Mouse (Mus musculus): Measurements from ENCODE around the gene Dleu7. TPM values are rescaled to one million over a fixed set of nuclear protein-coding genes. Genes with fewer than 3 reads are reported as not detected.

The Dleu7 gene
- polyA plus RNA-seq, 1 experiment from 2014 or later: 1.4 TPM

DNA sequence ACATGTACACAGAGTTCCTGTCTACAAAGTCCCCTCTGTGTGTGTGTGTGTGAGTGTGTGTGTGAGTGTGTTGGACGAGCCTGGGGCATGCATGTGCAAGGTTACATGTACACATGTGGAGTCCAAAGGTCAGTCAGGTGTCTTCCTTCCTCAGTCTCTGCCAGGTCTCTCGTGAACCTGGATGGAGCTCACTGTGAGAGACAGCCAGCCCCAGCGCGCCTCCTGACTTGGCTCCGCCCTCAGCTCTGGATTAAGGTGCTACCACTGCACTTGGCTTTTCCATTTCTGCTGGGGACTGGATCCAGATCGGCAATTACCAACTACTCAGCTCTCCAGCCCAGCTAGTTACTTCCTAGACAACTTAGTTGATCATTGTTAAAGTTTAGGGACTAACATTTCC, 35.8 kb upstream of the Dleu7 start:
- H3K9me3 ChIP-seq (ENCODE audit: control insufficient read depth, low read length): no peaks in the 10 kb centered on the region
- H3K27me3 ChIP-seq (replicated peaks; ENCODE audit: control insufficient read depth, insufficient read depth, low read length): no peaks in the 10 kb centered on the region
- ATAC-seq (replicated peaks; ENCODE audit: low FRiP score, low TSS enrichment, low read depth) (no peak), DNase-seq (ENCODE audit: low spot score) (no peak)
- WGBS: 32% methylated on average over 6 of the region's 6 CpGs
- H3K27ac ChIP-seq (ENCODE audit: low read depth): no peak overlapping the region
- H3K4me3 ChIP-seq (ENCODE audit: low read depth, low read length): no peak overlapping the region
- no peak overlapping the region for H3K4me2 ChIP-seq (ENCODE audit: low read length)
- H3K36me3 ChIP-seq (ENCODE audit: control insufficient read depth, insufficient read depth, low read length): no peaks in the 10 kb centered on the region
- H3K9ac ChIP-seq (ENCODE audit: low read length): no peak overlapping the region
- H3K4me1 ChIP-seq (replicated peaks; ENCODE audit: control insufficient read depth, insufficient read depth, low read length): peaks cover 21% of the 10 kb centered on the region

DNA sequence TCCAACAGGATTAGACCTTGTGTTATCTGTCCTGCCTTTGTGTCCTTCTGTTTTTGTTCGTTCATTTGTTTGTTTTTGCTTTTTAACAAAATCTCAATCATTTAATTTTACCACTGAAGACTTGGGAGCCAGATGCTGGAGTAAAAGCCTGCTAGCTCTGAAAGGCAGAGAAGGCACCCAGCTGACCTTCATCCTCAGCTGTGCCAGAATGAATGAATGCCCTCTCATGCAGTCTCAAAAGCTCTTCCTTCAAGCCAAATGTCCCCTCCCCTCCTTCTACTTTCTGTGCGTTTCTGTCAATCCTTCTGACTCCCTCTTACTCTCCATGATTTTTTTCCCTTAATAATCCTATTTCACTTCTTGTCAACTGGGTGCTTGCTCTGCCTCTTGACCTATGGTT, 34.3 kb upstream of the Dleu7 start:
- Histone ChIP-seq H3K27ac (ENCODE audit: low read depth) (no peak overlapping the region), H3K9me3 (ENCODE audit: control insufficient read depth, low read length) (no peaks in the 10 kb centered on the region), H3K27me3 (replicated peaks; ENCODE audit: control insufficient read depth, insufficient read depth, low read length) (no peaks in the 10 kb centered on the region), H3K9ac (ENCODE audit: low read length) (no peak overlapping the region), H3K4me1 (replicated peaks; ENCODE audit: control insufficient read depth, insufficient read depth, low read length) (0 out of 2 replicates have a peak, but pooled peaks cover 10% of the 10 kb centered on the region), H3K36me3 (ENCODE audit: control insufficient read depth, insufficient read depth, low read length) (no peaks in the 10 kb centered on the region), H3K4me3 (ENCODE audit: low read depth, low read length) (no peak overlapping the region), H3K4me2 (ENCODE audit: low read length) (no peak overlapping the region)
- ATAC-seq (replicated peaks; ENCODE audit: low FRiP score, low TSS enrichment, low read depth): no peak
- WGBS: 30% methylated on average over 2 of the region's 2 CpGs
- no peak for DNase-seq (ENCODE audit: low spot score)

GRCm38 (mm10) chr14:62326026-62326425, 33.2 kb upstream of the Dleu7 start:
- no peak overlapping the region; the same call in 1 of the 2 replicates for H3K9ac ChIP-seq (ENCODE audit: low read length)

GRCm38 (mm10) chr14:62324943-62325342, 32.1 kb upstream of the Dleu7 start:
- no peak for ATAC-seq (replicated peaks; ENCODE audit: low FRiP score, low TSS enrichment, low read depth)

More at GRCm38 (mm10) chr14:62326026-62326425, 33.2 kb upstream of the Dleu7 start:
- H3K4me3 ChIP-seq (ENCODE audit: low read depth, low read length): no peak overlapping the region
- no peak overlapping the region for H3K4me2 ChIP-seq (ENCODE audit: low read length)
- H3K9me3 ChIP-seq (ENCODE audit: control insufficient read depth, low read length): no peaks in the 10 kb centered on the region
- H3K27me3 ChIP-seq (replicated peaks; ENCODE audit: control insufficient read depth, insufficient read depth, low read length): no peaks in the 10 kb centered on the region
- no peak for DNase-seq (ENCODE audit: low spot score)
- 0 out of 2 replicates have a peak, but pooled peaks cover 4% of the 10 kb centered on the region for H3K4me1 ChIP-seq (replicated peaks; ENCODE audit: control insufficient read depth, insufficient read depth, low read length)
- H3K36me3 ChIP-seq (ENCODE audit: control insufficient read depth, insufficient read depth, low read length): no peaks in the 10 kb centered on the region
- no peak overlapping the region for H3K27ac ChIP-seq (ENCODE audit: low read depth)
- 73% methylated on average over 3 of the region's 3 CpGs for WGBS
- no peak for ATAC-seq (replicated peaks; ENCODE audit: low FRiP score, low TSS enrichment, low read depth)

GRCm38 (mm10) chr14:62323457-62323856, 30.6 kb upstream of the Dleu7 start:
- no peak for DNase-seq (ENCODE audit: low spot score)
- Histone ChIP-seq H3K27me3 (replicated peaks; ENCODE audit: control insufficient read depth, insufficient read depth, low read length) (no peaks in the 10 kb centered on the region), H3K9me3 (ENCODE audit: control insufficient read depth, low read length) (no peaks in the 10 kb centered on the region), H3K4me3 (ENCODE audit: low read depth, low read length) (no peak overlapping the region), H3K4me1 (replicated peaks; ENCODE audit: control insufficient read depth, insufficient read depth, low read length) (0 out of 2 replicates have a peak, but pooled peaks cover 4% of the 10 kb centered on the region), H3K27ac (ENCODE audit: low read depth) (no peak overlapping the region), H3K4me2 (ENCODE audit: low read length) (no peak overlapping the region), H3K36me3 (ENCODE audit: control insufficient read depth, insufficient read depth, low read length) (no peaks in the 10 kb centered on the region), H3K9ac (ENCODE audit: low read length) (no peak overlapping the region)
- ATAC-seq (replicated peaks; ENCODE audit: low FRiP score, low TSS enrichment, low read depth): no peak
- 80% methylated on average over 5 of the region's 5 CpGs for WGBS

More at GRCm38 (mm10) chr14:62324943-62325342, 32.1 kb upstream of the Dleu7 start:
- H3K27me3 ChIP-seq (replicated peaks; ENCODE audit: control insufficient read depth, insufficient read depth, low read length): no peaks in the 10 kb centered on the region
- no peaks in the 10 kb centered on the region for H3K36me3 ChIP-seq (ENCODE audit: control insufficient read depth, insufficient read depth, low read length)
- WGBS: 93% methylated on average over 5 of the region's 5 CpGs
- no peak overlapping the region for H3K4me2 ChIP-seq (ENCODE audit: low read length)
- no peak overlapping the region for H3K27ac ChIP-seq (ENCODE audit: low read depth)
- H3K4me3 ChIP-seq (ENCODE audit: low read depth, low read length): no peak overlapping the region
- H3K4me1 ChIP-seq (replicated peaks; ENCODE audit: control insufficient read depth, insufficient read depth, low read length): 0 out of 2 replicates have a peak, but pooled peaks cover 4% of the 10 kb centered on the region
- H3K9ac ChIP-seq (ENCODE audit: low read length): no peak overlapping the region
- no peaks in the 10 kb centered on the region for H3K9me3 ChIP-seq (ENCODE audit: control insufficient read depth, low read length)
- no peak for DNase-seq (ENCODE audit: low spot score)

DNA sequence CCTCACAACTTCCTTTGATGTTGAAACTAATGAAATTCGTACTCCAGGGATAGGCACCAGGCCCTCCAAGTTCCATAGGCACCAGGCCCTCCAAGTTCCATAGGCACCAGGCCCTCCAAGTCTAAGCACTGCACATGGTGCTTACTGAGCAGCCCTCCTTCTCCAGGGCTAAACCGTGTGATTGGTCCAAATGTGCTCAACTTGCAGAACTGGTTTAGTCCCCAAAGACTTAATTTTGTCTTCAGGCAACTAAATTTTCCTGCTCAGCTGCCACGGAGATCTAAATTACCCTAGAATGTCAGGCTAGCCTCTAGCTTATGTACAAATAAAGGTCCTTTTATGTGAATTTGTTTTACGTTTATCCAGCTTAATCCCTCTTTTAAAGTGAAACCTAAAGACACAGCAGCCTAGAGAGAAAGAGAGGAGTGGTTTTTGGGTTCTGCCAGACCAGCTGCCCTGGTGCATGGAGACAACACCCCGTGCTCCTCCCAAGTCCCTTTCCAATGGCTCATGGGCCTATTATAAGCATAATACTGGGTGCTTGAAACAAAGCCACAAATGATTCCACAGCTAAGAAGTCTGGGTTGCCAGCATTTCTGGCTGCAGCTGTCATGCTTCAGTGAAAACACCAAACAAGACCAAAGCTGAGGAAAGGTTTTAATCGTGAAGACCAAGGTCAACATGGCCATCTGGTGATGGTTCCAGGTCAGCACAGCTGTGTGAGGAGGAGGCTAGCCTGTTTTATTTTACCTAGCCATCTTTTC, 29.9 kb upstream of the Dleu7 start:
- Histone ChIP-seq H3K4me3 (ENCODE audit: low read depth, low read length) (no peak overlapping the region), H3K4me2 (ENCODE audit: low read length) (no peak overlapping the region), H3K9me3 (ENCODE audit: control insufficient read depth, low read length) (no peaks in the 10 kb centered on the region), H3K27me3 (replicated peaks; ENCODE audit: control insufficient read depth, insufficient read depth, low read length) (no peaks in the 10 kb centered on the region), H3K27ac (ENCODE audit: low read depth) (no peak overlapping the region), H3K4me1 (replicated peaks; ENCODE audit: control insufficient read depth, insufficient read depth, low read length) (0 out of 2 replicates have a peak, but pooled peaks cover 4% of the 10 kb centered on the region), H3K9ac (ENCODE audit: low read length) (no peak overlapping the region), H3K36me3 (ENCODE audit: control insufficient read depth, insufficient read depth, low read length) (no peaks in the 10 kb centered on the region)
- no peak for DNase-seq (ENCODE audit: low spot score)
- no peak for ATAC-seq (replicated peaks; ENCODE audit: low FRiP score, low TSS enrichment, low read depth)
- 49% methylated on average over 6 of the region's 6 CpGs for WGBS

- H3K4me2 ChIP-seq (ENCODE audit: low read length): no peak overlapping the region
- 91% methylated on average over 1 of the region's 1 CpGs for WGBS
- ATAC-seq (replicated peaks; ENCODE audit: low FRiP score, low TSS enrichment, low read depth) (no peak), DNase-seq (ENCODE audit: low spot score) (no peak)
- no peaks in the 10 kb centered on the region for H3K36me3 ChIP-seq (ENCODE audit: control insufficient read depth, insufficient read depth, low read length)
- no peak overlapping the region for H3K9ac ChIP-seq (ENCODE audit: low read length)
- no peaks in the 10 kb centered on the region for H3K9me3 ChIP-seq (ENCODE audit: control insufficient read depth, low read length)
- no peaks in the 10 kb centered on the region for H3K4me1 ChIP-seq (replicated peaks; ENCODE audit: control insufficient read depth, insufficient read depth, low read length)
- H3K27me3 ChIP-seq (replicated peaks; ENCODE audit: control insufficient read depth, insufficient read depth, low read length): no peaks in the 10 kb centered on the region
- H3K4me3 ChIP-seq (ENCODE audit: low read depth, low read length): no peak overlapping the region
- no peak overlapping the region for H3K27ac ChIP-seq (ENCODE audit: low read depth)
These were observed 18.8 kb upstream of the Dleu7 start for GRCm38 (mm10) chr14:62311672-62312071.

DNA sequence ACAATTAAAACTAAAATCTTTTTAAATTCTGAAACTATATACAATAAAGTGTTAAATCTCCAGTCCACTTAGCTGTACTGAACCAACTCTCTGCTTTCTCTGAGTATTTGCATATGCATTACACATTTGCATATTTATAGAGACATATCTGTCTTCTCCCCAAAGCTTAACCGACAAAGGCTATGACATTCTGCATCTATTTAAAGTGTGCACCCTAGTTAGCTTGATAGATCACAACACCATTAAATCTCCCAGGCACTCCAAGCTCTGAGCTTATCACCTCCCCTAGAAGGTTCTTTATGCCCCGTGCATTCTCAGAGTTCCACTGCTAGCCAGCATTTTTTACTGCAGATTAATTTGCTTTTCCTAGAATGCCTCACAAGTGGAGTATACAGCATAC, 16.2 kb upstream of the Dleu7 start:
- Histone ChIP-seq H3K4me2 (ENCODE audit: low read length) (no peak overlapping the region), H3K27me3 (replicated peaks; ENCODE audit: control insufficient read depth, insufficient read depth, low read length) (no peaks in the 10 kb centered on the region), H3K9me3 (ENCODE audit: control insufficient read depth, low read length) (no peaks in the 10 kb centered on the region), H3K9ac (ENCODE audit: low read length) (no peak overlapping the region), H3K36me3 (ENCODE audit: control insufficient read depth, insufficient read depth, low read length) (no peaks in the 10 kb centered on the region), H3K4me1 (replicated peaks; ENCODE audit: control insufficient read depth, insufficient read depth, low read length) (no peaks in the 10 kb centered on the region), H3K4me3 (ENCODE audit: low read depth, low read length) (no peak overlapping the region), H3K27ac (ENCODE audit: low read depth) (no peak overlapping the region)
- 56% methylated on average over 2 of the region's 2 CpGs for WGBS
- DNase-seq (ENCODE audit: low spot score): no peak
- ATAC-seq (replicated peaks; ENCODE audit: low FRiP score, low TSS enrichment, low read depth): no peak

DNA sequence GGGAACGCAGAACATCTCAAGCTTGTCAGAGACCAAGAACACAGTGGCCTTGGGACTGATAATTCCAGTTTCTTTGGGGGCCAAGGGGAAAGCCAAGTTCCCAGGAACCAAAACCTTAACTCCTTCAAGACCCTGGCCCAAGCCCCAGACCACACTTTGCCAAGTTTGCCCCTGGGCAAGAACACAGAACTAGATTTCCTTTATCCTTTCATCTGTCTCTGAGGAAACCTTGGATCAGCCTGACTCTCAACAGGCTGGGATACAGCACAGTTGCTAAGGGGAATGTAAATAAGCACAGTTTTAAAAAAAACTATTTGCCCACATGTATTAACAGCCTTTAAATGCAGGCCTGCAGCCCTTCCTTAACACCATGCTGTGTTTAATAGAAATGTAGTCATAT, 14.7 kb upstream of the Dleu7 start:
- no peak overlapping the region for H3K4me2 ChIP-seq (ENCODE audit: low read length)

More for the DNA sequence above, 14.7 kb upstream of the Dleu7 start:
- no peak overlapping the region for H3K4me3 ChIP-seq (ENCODE audit: low read depth, low read length)
- WGBS: 87% methylated on average over 1 of the region's 1 CpGs
- DNase-seq (ENCODE audit: low spot score) (no peak), ATAC-seq (replicated peaks; ENCODE audit: low FRiP score, low TSS enrichment, low read depth) (no peak)
- H3K4me1 ChIP-seq (replicated peaks; ENCODE audit: control insufficient read depth, insufficient read depth, low read length): no peaks in the 10 kb centered on the region
- no peaks in the 10 kb centered on the region for H3K36me3 ChIP-seq (ENCODE audit: control insufficient read depth, insufficient read depth, low read length)
- H3K27ac ChIP-seq (ENCODE audit: low read depth): no peak overlapping the region
- H3K27me3 ChIP-seq (replicated peaks; ENCODE audit: control insufficient read depth, insufficient read depth, low read length): no peaks in the 10 kb centered on the region
- no peaks in the 10 kb centered on the region for H3K9me3 ChIP-seq (ENCODE audit: control insufficient read depth, low read length)
- H3K9ac ChIP-seq (ENCODE audit: low read length): no peak overlapping the region

All from intestine, embryonic 14.5 days (tissue).